8 mouse cellular contexts compared by ENCODE assay signal in genomic region chr13:23586099-23586939, GRCm38 (mm10). TPM values are rescaled to one million over a fixed set of nuclear protein-coding genes. Genes with fewer than 3 reads are reported as not detected.
A peak's percentile ranks its signal among the peaks of the same experiment; 100 is the strongest.
DNase-seq lines count a peak whose midpoint lies in the region; ATAC-seq lines count a peak whose summit lies in the region.

No protein-coding gene starts in this region.

- DNase-seq in thymus, postnatal 14 days, result peak; percentile 20
- no peak for DNase-seq in thymus, postnatal 0 days (ENCODE audit: low spot score)
- DNase-seq in embryo, embryonic 9.5 days (ENCODE audit: extremely low spot score), result peak; percentile 63
- DNase-seq in neural tube, embryonic 11.5 days (ENCODE audit: low spot score), result peak; percentile 35
- no peak for DNase-seq in urinary bladder, postnatal 14 days (ENCODE audit: low spot score)
- no peak for DNase-seq in urinary bladder, postnatal 36 days (ENCODE audit: low spot score in 2 of 2)

- 0 out of 2 replicates have a peak, but pooled peaks have one; percentile 11 for ATAC-seq in intestine, embryonic 15.5 days
- ATAC-seq in neural tube, embryonic 11.5 days (ENCODE audit: insufficient read depth, low FRiP score, low TSS enrichment), result 0 out of 2 replicates have a peak, but pooled peaks have one; percentile 22
- no peak for ATAC-seq in monocyte, adult 5-6 weeks (replicated peaks; ENCODE audit: insufficient number of reproducible peaks, low FRiP score, low TSS enrichment, poor library complexity, severe bottlenecking)

- no peaks in the 10 kb centered on the region for H3K27me3 ChIP-seq in intestine, embryonic 15.5 days (replicated peaks)
- H3K27me3 ChIP-seq in neural tube, embryonic 11.5 days (ENCODE audit: control insufficient read depth, insufficient read depth, low read length), result no peaks in the 10 kb centered on the region

- H3K27ac ChIP-seq in intestine, embryonic 15.5 days, result peak overlapping the region; percentile 87
- H3K27ac ChIP-seq in neural tube, embryonic 11.5 days (ENCODE audit: low read depth, low read length), result peak overlapping the region; percentile 97

- H3K36me3 ChIP-seq in intestine, embryonic 15.5 days, result no peaks in the 10 kb centered on the region
- H3K36me3 ChIP-seq in neural tube, embryonic 11.5 days (ENCODE audit: control insufficient read depth, insufficient read depth, low read length), result no peaks in the 10 kb centered on the region

- no peaks in the 10 kb centered on the region for H3K9me3 ChIP-seq in intestine, embryonic 15.5 days
- no peaks in the 10 kb centered on the region for H3K9me3 ChIP-seq in neural tube, embryonic 11.5 days (ENCODE audit: control insufficient read depth, low read length)

- peak overlapping the region; percentile 63 for H3K4me2 ChIP-seq in intestine, embryonic 15.5 days (replicated peaks)
- peak overlapping the region; percentile 83 for H3K4me2 ChIP-seq in neural tube, embryonic 11.5 days (ENCODE audit: low read depth)

- peaks cover 16% of the 10 kb centered on the region; the same call in 1 of the 2 replicates for H3K4me1 ChIP-seq in intestine, embryonic 15.5 days (replicated peaks)
- H3K4me1 ChIP-seq in neural tube, embryonic 11.5 days (ENCODE audit: control insufficient read depth, insufficient read depth, low read length), result peaks cover 24% of the 10 kb centered on the region

- H3K4me3 ChIP-seq in intestine, embryonic 15.5 days (replicated peaks), result peak overlapping the region; percentile 23
- H3K4me3 ChIP-seq in neural tube, embryonic 11.5 days (ENCODE audit: low read depth, low read length), result peak overlapping the region; percentile 39; the same call in 1 of the 2 replicates

- 2% methylated on average over 22 of the region's 22 CpGs for WGBS in intestine, embryonic 15.5 days
- 1% methylated on average over 22 of the region's 22 CpGs for WGBS in neural tube, embryonic 11.5 days

- peak overlapping the region; percentile 44 for H3K9ac ChIP-seq in intestine, embryonic 15.5 days
- peak overlapping the region; percentile 12 for H3K9ac ChIP-seq in neural tube, embryonic 11.5 days (ENCODE audit: low read length)

RNA-seq across cellular contexts. Expression of gene Hist1h4d, which starts 4.9 kb away (rescaled TPM):
- polyA plus RNA-seq in thymus, postnatal 0 days (2015; fragmentation: Nextera tagmentation; extraction: Ambion mirVana), result 273 and 292 TPM in 2 replicates
- 98.7 and 101 TPM in 2 replicates for polyA plus RNA-seq in intestine, embryonic 15.5 days (2015; fragmentation: Nextera tagmentation; extraction: Ambion mirVana)
- polyA plus RNA-seq in neural tube, embryonic 11.5 days (2014; fragmentation: Nextera tagmentation; extraction: Ambion mirVana), result 89.4 and 91.9 TPM in 2 replicates
- 78.9 to 170 TPM (median 90.0 TPM) in 3 replicates for total RNA-seq in monocyte, adult 5-6 weeks (2017)

RNA-seq across cellular contexts. Expression of gene Hist1h3d, which starts 10.8 kb away (rescaled TPM):
- 9.4 and 13.3 TPM in 2 replicates for polyA plus RNA-seq in thymus, postnatal 0 days (2015; fragmentation: Nextera tagmentation; extraction: Ambion mirVana)
- polyA plus RNA-seq in intestine, embryonic 15.5 days (2015; fragmentation: Nextera tagmentation; extraction: Ambion mirVana), result 5.2 and 6.2 TPM in 2 replicates
- polyA plus RNA-seq in neural tube, embryonic 11.5 days (2014; fragmentation: Nextera tagmentation; extraction: Ambion mirVana), result 8.1 and 10.4 TPM in 2 replicates
- 1.5 to 3.3 TPM (median 2.1 TPM) in 3 replicates for total RNA-seq in monocyte, adult 5-6 weeks (2017)

RNA-seq across cellular contexts. Expression of gene Hist1h2ad, which starts 12.1 kb away (rescaled TPM):
- polyA plus RNA-seq in thymus, postnatal 0 days (2015; fragmentation: Nextera tagmentation; extraction: Ambion mirVana), result 7.2 and 11.3 TPM in 2 replicates
- 1.8 and 3.0 TPM in 2 replicates for polyA plus RNA-seq in intestine, embryonic 15.5 days (2015; fragmentation: Nextera tagmentation; extraction: Ambion mirVana)
- polyA plus RNA-seq in neural tube, embryonic 11.5 days (2014; fragmentation: Nextera tagmentation; extraction: Ambion mirVana), result 0.90 and 4.0 TPM in 2 replicates
- 1.5 to 92.8 TPM (median 16.7 TPM) in 3 replicates for total RNA-seq in monocyte, adult 5-6 weeks (2017)

RNA-seq across cellular contexts. Expression of gene Hist1h2bf, which starts 12.3 kb away (rescaled TPM):
- polyA plus RNA-seq in thymus, postnatal 0 days (2015; fragmentation: Nextera tagmentation; extraction: Ambion mirVana), result 22.7 and 39.0 TPM in 2 replicates
- polyA plus RNA-seq in intestine, embryonic 15.5 days (2015; fragmentation: Nextera tagmentation; extraction: Ambion mirVana), result 4.2 and 4.5 TPM in 2 replicates
- 3.4 and 4.1 TPM in 2 replicates for polyA plus RNA-seq in neural tube, embryonic 11.5 days (2014; fragmentation: Nextera tagmentation; extraction: Ambion mirVana)
- total RNA-seq in monocyte, adult 5-6 weeks (2017), result 19.2 to 51.4 TPM (median 45.4 TPM) in 3 replicates

RNA-seq across cellular contexts. Expression of gene Hist1h2bg, which starts 15.1 kb away (rescaled TPM):
- polyA plus RNA-seq in thymus, postnatal 0 days (2015; fragmentation: Nextera tagmentation; extraction: Ambion mirVana), result 32.3 and 46.0 TPM in 2 replicates
- 7.1 and 11.5 TPM in 2 replicates for polyA plus RNA-seq in intestine, embryonic 15.5 days (2015; fragmentation: Nextera tagmentation; extraction: Ambion mirVana)
- polyA plus RNA-seq in neural tube, embryonic 11.5 days (2014; fragmentation: Nextera tagmentation; extraction: Ambion mirVana), result 6.9 and 10.2 TPM in 2 replicates
- 86.4 to 193 TPM (median 86.9 TPM) in 3 replicates for total RNA-seq in monocyte, adult 5-6 weeks (2017)

Comparison
In these comparisons a context has a peak if more than half of its experiments do, and no peak if none do; other contexts are left out.
1. DNase-seq: peak in thymus, postnatal 14 days (single experiment), embryo, embryonic 9.5 days (single experiment) and neural tube, embryonic 11.5 days (single experiment); none in thymus, postnatal 0 days (single experiment), urinary bladder, postnatal 14 days (single experiment) and urinary bladder, postnatal 36 days (0 of 2).